8 mouse cellular contexts compared by ENCODE assay signal in genomic region chr10:45485226-45485760, GRCm38 (mm10). TPM values are rescaled to one million over a fixed set of nuclear protein-coding genes. Genes with fewer than 3 reads are reported as not detected.
DNase-seq lines count a peak whose midpoint lies in the region; ATAC-seq lines count a peak whose summit lies in the region.

No protein-coding gene starts in this region.

- H3K9ac ChIP-seq in heart, embryonic 14.5 days (ENCODE audit: low read length) = peak overlapping the region; percentile 68

- H3K36me3 ChIP-seq in heart, embryonic 14.5 days (ENCODE audit: control insufficient read depth, insufficient read depth, low read length) = no peaks in the 10 kb centered on the region
- H3K36me3 ChIP-seq in hindbrain, embryonic 10.5 days = no peaks in the 10 kb centered on the region
- no peaks in the 10 kb centered on the region for H3K36me3 ChIP-seq in midbrain, embryonic 10.5 days

- peaks cover 24% of the 10 kb centered on the region for H3K27me3 ChIP-seq in heart, embryonic 14.5 days (ENCODE audit: control insufficient read depth, insufficient read depth, low read length)
- no peaks in the 10 kb centered on the region for H3K27me3 ChIP-seq in hindbrain, embryonic 10.5 days (ENCODE audit: insufficient read depth, poor library complexity, severe bottlenecking)
- peaks cover 7% of the 10 kb centered on the region for H3K27me3 ChIP-seq in midbrain, embryonic 10.5 days (ENCODE audit: low read depth, poor library complexity, severe bottlenecking)

- 3% methylated on average over 31 of the region's 32 CpGs for WGBS in heart, embryonic 14.5 days
- WGBS in hindbrain, embryonic 10.5 days = under 1% methylated on average over 32 of the region's 32 CpGs
- WGBS in midbrain, embryonic 10.5 days = under 1% methylated on average over 32 of the region's 32 CpGs

- H3K4me1 ChIP-seq in heart, embryonic 14.5 days (ENCODE audit: control insufficient read depth in 2 of 2, insufficient read depth in 2 of 2, low read length in 2 of 2) = peaks cover 0 to 4% of the 10 kb centered on the region in 2 experiments; a peak in 1 of 4 replicates
- H3K4me1 ChIP-seq in hindbrain, embryonic 10.5 days (replicated peaks) = peaks cover 6% of the 10 kb centered on the region; the same call in 1 of the 2 replicates
- H3K4me1 ChIP-seq in midbrain, embryonic 10.5 days = peaks cover 33% of the 10 kb centered on the region

- peak overlapping the region; percentile 52 to 70 for H3K4me3 ChIP-seq in heart, embryonic 14.5 days (ENCODE audit: control insufficient read depth in 1 of 2, insufficient read depth in 1 of 2, low read depth in 1 of 2, low read length in 2 of 2)
- peak overlapping the region; percentile 82 for H3K4me3 ChIP-seq in hindbrain, embryonic 10.5 days
- H3K4me3 ChIP-seq in midbrain, embryonic 10.5 days = peak overlapping the region; percentile 77

- no peak for DNase-seq in heart, postnatal 4 days
- DNase-seq in R1 (ENCODE audit: low read depth, low spot score) = peak; percentile 39
- DNase-seq in hindbrain, embryonic 10.5 days (ENCODE audit: low spot score) = no peak
- DNase-seq in midbrain, embryonic 10.5 days (ENCODE audit: low spot score) = no peak
- DNase-seq in ovary, postnatal 36 days (ENCODE audit: low spot score) = no peak
- no peak for DNase-seq in ovary, postnatal 10 days (ENCODE audit: low spot score)
- no peak for DNase-seq in lung, postnatal 4 days

- H3K27ac ChIP-seq in heart, embryonic 14.5 days (replicated peaks in 1 of 2; ENCODE audit: control insufficient read depth in 1 of 2, insufficient read depth in 1 of 2, low read depth in 2 of 2, low read length in 2 of 2) = no peak overlapping the region
- peak overlapping the region; percentile 96 for H3K27ac ChIP-seq in hindbrain, embryonic 10.5 days
- H3K27ac ChIP-seq in midbrain, embryonic 10.5 days (replicated peaks) = peak overlapping the region; percentile 96

- ATAC-seq in heart, embryonic 14.5 days (ENCODE audit: insufficient number of reproducible peaks, insufficient read depth, low FRiP score, low read depth) = no peak

- H3K9me3 ChIP-seq in heart, embryonic 14.5 days (ENCODE audit: control insufficient read depth, low read length) = no peaks in the 10 kb centered on the region
- no peaks in the 10 kb centered on the region for H3K9me3 ChIP-seq in hindbrain, embryonic 10.5 days
- H3K9me3 ChIP-seq in midbrain, embryonic 10.5 days (replicated peaks) = no peaks in the 10 kb centered on the region

- H3K4me2 ChIP-seq in heart, embryonic 14.5 days (ENCODE audit: low read length) = peak overlapping the region; percentile 100

RNA-seq across cellular contexts. Expression of gene Lin28b, which starts 0.9 kb away (rescaled TPM):
- polyA plus RNA-seq in heart, embryonic 14.5 days (2014; fragmentation: Nextera tagmentation; extraction: Ambion mirVana) = 3.0 and 3.2 TPM in 2 replicates
- total RNA-seq in heart, postnatal 4 days (2021) = under 1 TPM; 0.74 TPM
- 19.9 and 40.8 TPM in 2 replicates for polyA plus RNA-seq in hindbrain, embryonic 10.5 days (2016; fragmentation: Nextera tagmentation; extraction: Ambion mirVana)
- 37.9 and 52.7 TPM in 2 replicates for polyA plus RNA-seq in midbrain, embryonic 10.5 days (2016; fragmentation: Nextera tagmentation; extraction: Ambion mirVana)

Comparison
In these comparisons a context has a peak if more than half of its experiments do, and no peak if none do; other contexts are left out.
1. H3K27ac ChIP-seq: peak in hindbrain, embryonic 10.5 days (single experiment) and midbrain, embryonic 10.5 days (single experiment); none in heart, embryonic 14.5 days (0 of 2).
2. Peak in every context shown above with its lines, with median percentiles within 50 percentile points of each other: H3K4me3 ChIP-seq.